Mouse (Mus musculus): Measurements from ENCODE around the gene Kcnt2. TPM values are rescaled to one million over a fixed set of nuclear protein-coding genes. Genes with fewer than 3 reads are reported as not detected.

Kcnt2 gene
- polyA plus RNA-seq, 2 experiments = 2.2 to 2.3 TPM

- 84% methylated on average over 3 of the region's 3 CpGs for WGBS
- Histone ChIP-seq H3K9ac (ENCODE audit: low read depth, low read length, severe bottlenecking) (no peak overlapping the region), H3K4me2 (replicated peaks; ENCODE audit: low read depth, low read length, severe bottlenecking) (no peak overlapping the region), H3K4me3 (replicated peaks; ENCODE audit: low read length) (no peak overlapping the region), H3K9me3 (ENCODE audit: control insufficient read depth, low read length) (no peaks in the 10 kb centered on the region), H3K36me3 (ENCODE audit: control insufficient read depth, insufficient read depth, low read length) (no peaks in the 10 kb centered on the region), H3K27me3 (ENCODE audit: control insufficient read depth, insufficient read depth, low read length) (no peaks in the 10 kb centered on the region), H3K27ac (replicated peaks; ENCODE audit: low read depth, low read length) (no peak overlapping the region), H3K4me1 (ENCODE audit: control insufficient read depth, insufficient read depth, low read length) (no peaks in the 10 kb centered on the region)
- ATAC-seq (ENCODE audit: low FRiP score, low read depth) (no peak), DNase-seq (ENCODE audit: low spot score) (no peak)
- no peak for TF ChIP-seq POLR2A (IDR thresholded peaks at IDR 0.05; ENCODE audit: borderline replicate concordance, extremely low read depth, insufficient read depth, insufficient read length)
Measured at GRCm38 (mm10) chr1:140578607-140579006, 332.6 kb downstream of the Kcnt2 start.

GRCm38 (mm10) chr1:140588302-140588701 lies 342.3 kb downstream of the Kcnt2 start:
- TF ChIP-seq POLR2A (IDR thresholded peaks at IDR 0.05; ENCODE audit: borderline replicate concordance, extremely low read depth, insufficient read depth, insufficient read length) = no peak
- ATAC-seq (ENCODE audit: low FRiP score, low read depth) (no peak), DNase-seq (ENCODE audit: low spot score) (no peak)
- Histone ChIP-seq H3K4me3 (replicated peaks; ENCODE audit: low read length) (no peak overlapping the region), H3K9ac (ENCODE audit: low read depth, low read length, severe bottlenecking) (no peak overlapping the region), H3K4me1 (ENCODE audit: control insufficient read depth, insufficient read depth, low read length) (no peaks in the 10 kb centered on the region), H3K9me3 (ENCODE audit: control insufficient read depth, low read length) (no peaks in the 10 kb centered on the region), H3K27me3 (ENCODE audit: control insufficient read depth, insufficient read depth, low read length) (no peaks in the 10 kb centered on the region), H3K36me3 (ENCODE audit: control insufficient read depth, insufficient read depth, low read length) (no peaks in the 10 kb centered on the region), H3K4me2 (replicated peaks; ENCODE audit: low read depth, low read length, severe bottlenecking) (no peak overlapping the region), H3K27ac (replicated peaks; ENCODE audit: low read depth, low read length) (no peak overlapping the region)
- WGBS = 75% methylated on average over 3 of the region's 3 CpGs

GRCm38 (mm10) chr1:140608765-140609297 lies 362.9 kb downstream of the Kcnt2 start:
- ATAC-seq (ENCODE audit: low FRiP score, low read depth) = no peak

GRCm38 (mm10) chr1:140613101-140613500 lies 367.1 kb downstream of the Kcnt2 start:
- Histone ChIP-seq H3K4me1 (ENCODE audit: control insufficient read depth, insufficient read depth, low read length) (no peaks in the 10 kb centered on the region), H3K9ac (ENCODE audit: low read depth, low read length, severe bottlenecking) (no peak overlapping the region), H3K4me2 (replicated peaks; ENCODE audit: low read depth, low read length, severe bottlenecking) (no peak overlapping the region), H3K27ac (replicated peaks; ENCODE audit: low read depth, low read length) (no peak overlapping the region), H3K9me3 (ENCODE audit: control insufficient read depth, low read length) (no peaks in the 10 kb centered on the region), H3K4me3 (replicated peaks; ENCODE audit: low read length) (no peak overlapping the region), H3K27me3 (ENCODE audit: control insufficient read depth, insufficient read depth, low read length) (no peaks in the 10 kb centered on the region), H3K36me3 (ENCODE audit: control insufficient read depth, insufficient read depth, low read length) (no peaks in the 10 kb centered on the region)
- 55% methylated on average over 1 of the region's 1 CpGs for WGBS
- ATAC-seq (ENCODE audit: low FRiP score, low read depth) (no peak), DNase-seq (ENCODE audit: low spot score) (no peak)
- TF ChIP-seq POLR2A (IDR thresholded peaks at IDR 0.05; ENCODE audit: borderline replicate concordance, extremely low read depth, insufficient read depth, insufficient read length) = no peak

More at GRCm38 (mm10) chr1:140608765-140609297, 362.9 kb downstream of the Kcnt2 start:
- WGBS = 84% methylated on average over 4 of the region's 4 CpGs
- DNase-seq (ENCODE audit: low spot score) = no peak
- no peak overlapping the region for H3K4me3 ChIP-seq (replicated peaks; ENCODE audit: low read length)
- no peaks in the 10 kb centered on the region for H3K4me1 ChIP-seq (ENCODE audit: control insufficient read depth, insufficient read depth, low read length)
- no peaks in the 10 kb centered on the region for H3K9me3 ChIP-seq (ENCODE audit: control insufficient read depth, low read length)
- no peak overlapping the region for H3K4me2 ChIP-seq (replicated peaks; ENCODE audit: low read depth, low read length, severe bottlenecking)
- H3K27me3 ChIP-seq (ENCODE audit: control insufficient read depth, insufficient read depth, low read length) = no peaks in the 10 kb centered on the region
- no peak overlapping the region for H3K9ac ChIP-seq (ENCODE audit: low read depth, low read length, severe bottlenecking)
- H3K27ac ChIP-seq (replicated peaks; ENCODE audit: low read depth, low read length) = no peak overlapping the region
- TF ChIP-seq POLR2A (IDR thresholded peaks at IDR 0.05; ENCODE audit: borderline replicate concordance, extremely low read depth, insufficient read depth, insufficient read length) = no peak
- no peaks in the 10 kb centered on the region for H3K36me3 ChIP-seq (ENCODE audit: control insufficient read depth, insufficient read depth, low read length)

- ATAC-seq (ENCODE audit: low FRiP score, low read depth) = no peak
- no peak overlapping the region for H3K9ac ChIP-seq (ENCODE audit: low read depth, low read length, severe bottlenecking)
- no peaks in the 10 kb centered on the region for H3K36me3 ChIP-seq (ENCODE audit: control insufficient read depth, insufficient read depth, low read length)
- no peaks in the 10 kb centered on the region for H3K9me3 ChIP-seq (ENCODE audit: control insufficient read depth, low read length)
- H3K4me1 ChIP-seq (ENCODE audit: control insufficient read depth, insufficient read depth, low read length) = no peaks in the 10 kb centered on the region
- TF ChIP-seq POLR2A (IDR thresholded peaks at IDR 0.05; ENCODE audit: borderline replicate concordance, extremely low read depth, insufficient read depth, insufficient read length) = no peak
- no peaks in the 10 kb centered on the region for H3K27me3 ChIP-seq (ENCODE audit: control insufficient read depth, insufficient read depth, low read length)
- DNase-seq (ENCODE audit: low spot score) = no peak
- no peak overlapping the region for H3K4me3 ChIP-seq (replicated peaks; ENCODE audit: low read length)
- 60% methylated on average over 2 of the region's 2 CpGs for WGBS
- no peak overlapping the region for H3K27ac ChIP-seq (replicated peaks; ENCODE audit: low read depth, low read length)
- no peak overlapping the region for H3K4me2 ChIP-seq (replicated peaks; ENCODE audit: low read depth, low read length, severe bottlenecking)
Measured at GRCm38 (mm10) chr1:140614840-140615239, 368.9 kb downstream of the Kcnt2 start.

GRCm38 (mm10) chr1:140618164-140618563 lies 372.2 kb downstream of the Kcnt2 start:
- no peak overlapping the region for H3K4me2 ChIP-seq (replicated peaks; ENCODE audit: low read depth, low read length, severe bottlenecking)
- H3K4me3 ChIP-seq (replicated peaks; ENCODE audit: low read length) = no peak overlapping the region
- no peaks in the 10 kb centered on the region for H3K4me1 ChIP-seq (ENCODE audit: control insufficient read depth, insufficient read depth, low read length)
- no peaks in the 10 kb centered on the region for H3K9me3 ChIP-seq (ENCODE audit: control insufficient read depth, low read length)
- H3K27me3 ChIP-seq (ENCODE audit: control insufficient read depth, insufficient read depth, low read length) = no peaks in the 10 kb centered on the region
- no peak for TF ChIP-seq POLR2A (IDR thresholded peaks at IDR 0.05; ENCODE audit: borderline replicate concordance, extremely low read depth, insufficient read depth, insufficient read length)
- no peak overlapping the region for H3K9ac ChIP-seq (ENCODE audit: low read depth, low read length, severe bottlenecking)
- ATAC-seq (ENCODE audit: low FRiP score, low read depth) (no peak), DNase-seq (ENCODE audit: low spot score) (no peak)
- H3K27ac ChIP-seq (replicated peaks; ENCODE audit: low read depth, low read length) = no peak overlapping the region
- no peaks in the 10 kb centered on the region for H3K36me3 ChIP-seq (ENCODE audit: control insufficient read depth, insufficient read depth, low read length)
